Mouse (Mus musculus) hindbrain, embryonic 11.5 days (tissue): Measurements from ENCODE around the gene Tsku. TPM values are rescaled to one million over a fixed set of nuclear protein-coding genes. Genes with fewer than 3 reads are reported as not detected.

Experiments
- ATAC-seq: fragments of 200-750 bp; cut with Nextera tagmentation; 2 replicates; pipeline ENCODE4 v1.8.0; 2017; ENCODE audit warnings: mild to moderate bottlenecking, moderate TSS enrichment, moderate library complexity; ENCODE audit not compliant: low FRiP score
- DNase-seq: peaks from one replicate; pipeline ENCODE4 v3.0.0-alpha.2; 2015; ENCODE audit warnings: low spot score
- H3K27ac ChIP-seq: fragments of 300-500 bp; sonication (generic); 2 replicates; pipeline ENCODE4 v1.5.1; 2014; ENCODE audit warnings: mild to moderate bottlenecking, low read depth, low read length
- H3K27me3 ChIP-seq: fragments of 300-500 bp; sonication (generic); 2 replicates; pipeline ENCODE4 v1.6.1; 2014; ENCODE audit warnings: mild to moderate bottlenecking, low read length, moderate library complexity, mixed read lengths; ENCODE audit not compliant: control insufficient read depth, insufficient read depth
- H3K36me3 ChIP-seq: fragments of 300-500 bp; sonication (generic); 2 replicates; pipeline ENCODE4 v1.6.1; 2014; ENCODE audit warnings: mild to moderate bottlenecking, low read length, moderate library complexity, mixed read lengths; ENCODE audit not compliant: control insufficient read depth, insufficient read depth
- H3K4me1 ChIP-seq: fragments of 300-500 bp; sonication (generic); replicated peaks from 2 replicates; pipeline ENCODE4 v1.6.1; 2014; ENCODE audit warnings: low read length, mixed read lengths; ENCODE audit not compliant: control insufficient read depth, insufficient read depth
- H3K4me2 ChIP-seq: fragments of 300-500 bp; sonication (generic); replicated peaks from 2 replicates; pipeline ENCODE4 v1.6.1; 2014; ENCODE audit warnings: mild to moderate bottlenecking, low read depth, low read length
- H3K4me3 ChIP-seq: fragments of 300-500 bp; sonication (generic); 2 replicates; pipeline ENCODE4 v1.5.1; 2014; ENCODE audit warnings: low read depth, low read length
- H3K9ac ChIP-seq: fragments of 300-500 bp; sonication (generic); 2 replicates; pipeline ENCODE4 v1.6.1; 2014; ENCODE audit warnings: low read depth, low read length
- H3K9me3 ChIP-seq: fragments of 300-500 bp; sonication (generic); 2 replicates; pipeline ENCODE4 v1.6.1; 2016; ENCODE audit warnings: low read length; ENCODE audit not compliant: control insufficient read depth
- WGBS: fragments of 180-500 bp; shearing (Covaris S2); extraction: QIAGEN DNeasy Blood & Tissue Kit; methylation state at CpG from one replicate; pipeline ENCODE4 v1.1.7; 2014; 5-methylcytosine and 5-hydroxymethylcytosine counted together
- polyA plus RNA-seq: library from polyadenylated mRNA; unstranded; fragments of >200 nt; fragmentation: Nextera tagmentation; extraction: Ambion mirVana; gene quantifications from 2 replicates; pipeline ENCODE4 v1.2.1, GENCODE M21; 2014

Tsku gene
- polyA plus RNA-seq, 1 experiment from 2014 or later = 6.7 TPM

DNA sequence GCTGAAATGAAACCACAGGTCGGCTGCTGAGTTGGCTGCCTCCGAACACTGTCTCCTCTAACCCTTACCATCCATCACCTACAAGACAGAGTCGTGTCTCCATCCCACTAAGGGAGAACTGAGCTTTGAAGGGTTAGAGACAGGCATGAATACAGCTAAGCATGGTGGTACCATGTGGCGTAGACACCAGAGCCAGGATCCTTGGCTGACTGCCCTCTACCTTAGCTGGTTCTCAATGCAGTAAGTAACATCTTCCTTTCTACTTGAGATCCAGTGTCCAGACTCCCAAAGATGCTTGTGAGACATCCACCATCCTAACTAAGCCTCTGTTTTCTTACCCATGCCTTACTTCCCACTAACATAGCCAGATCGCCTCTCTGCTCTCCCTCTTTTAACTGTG lies 7.5 kb downstream of the Tsku start:
- H3K36me3 ChIP-seq = no peaks in the 10 kb centered on the region
- no peak overlapping the region for H3K9ac ChIP-seq
- no peak overlapping the region for H3K27ac ChIP-seq
- WGBS = 91% methylated on average over 5 of the region's 5 CpGs
- ATAC-seq = no peak
- no peak for DNase-seq
- H3K9me3 ChIP-seq = no peaks in the 10 kb centered on the region
- H3K4me3 ChIP-seq = no peak overlapping the region
- H3K4me1 ChIP-seq = peaks cover 16% of the 10 kb centered on the region
- no peaks in the 10 kb centered on the region for H3K27me3 ChIP-seq
- H3K4me2 ChIP-seq = no peak overlapping the region

DNA sequence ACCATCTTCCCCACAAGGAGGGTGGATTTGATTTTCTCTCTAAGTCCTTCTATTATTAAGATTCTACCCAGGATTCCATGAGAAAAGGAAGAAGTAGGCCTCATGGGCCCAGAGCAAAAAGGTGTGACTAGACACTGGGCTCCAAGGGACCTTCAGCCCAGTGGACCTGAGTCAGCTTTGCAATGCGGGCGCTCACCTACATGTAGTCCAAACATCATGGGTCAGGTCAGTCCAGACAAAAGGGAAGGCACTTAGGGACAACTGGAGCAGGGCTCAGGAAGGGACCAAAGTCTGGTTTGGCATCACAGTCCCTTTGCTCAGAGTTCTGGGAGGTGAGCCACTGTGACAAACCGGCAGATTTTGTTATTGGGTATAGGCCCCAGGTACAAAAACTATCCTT lies 9.6 kb downstream of the Tsku start:
- H3K4me2 ChIP-seq = no peak overlapping the region
- no peak overlapping the region for H3K27ac ChIP-seq
- ATAC-seq (no peak), DNase-seq (no peak)
- H3K4me3 ChIP-seq = no peak overlapping the region
- H3K4me1 ChIP-seq = peaks cover 14% of the 10 kb centered on the region
- no peaks in the 10 kb centered on the region for H3K36me3 ChIP-seq
- WGBS = 93% methylated on average over 3 of the region's 3 CpGs
- H3K27me3 ChIP-seq = no peaks in the 10 kb centered on the region
- H3K9me3 ChIP-seq = no peaks in the 10 kb centered on the region
- no peak overlapping the region for H3K9ac ChIP-seq

DNA sequence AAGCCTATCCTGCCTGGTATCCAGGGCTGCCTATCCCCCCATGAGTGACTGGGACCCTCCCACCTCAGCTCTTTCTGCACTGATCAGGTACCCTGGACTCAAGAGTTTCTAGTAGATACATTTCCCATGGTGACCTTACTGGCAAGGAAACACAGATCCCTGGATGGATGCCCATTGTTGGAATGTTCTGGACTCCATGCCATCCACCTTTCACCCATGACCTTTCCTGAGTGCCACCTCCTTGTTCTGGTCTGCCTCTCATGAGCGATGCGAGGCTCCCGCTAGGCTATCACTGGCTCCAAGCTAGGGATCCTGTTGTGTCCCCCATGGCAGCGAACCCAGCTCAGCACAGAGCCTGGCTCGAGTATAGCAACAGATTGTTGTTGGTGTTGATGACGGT lies 11.3 kb downstream of the Tsku start:
- Histone ChIP-seq H3K9ac (no peak overlapping the region), H3K4me3 (no peak overlapping the region), H3K27me3 (no peaks in the 10 kb centered on the region), H3K27ac (no peak overlapping the region), H3K4me2 (no peak overlapping the region), H3K4me1 (peaks cover under 1% of the 10 kb centered on the region; the same call in 1 of the 2 replicates), H3K9me3 (no peaks in the 10 kb centered on the region), H3K36me3 (no peaks in the 10 kb centered on the region)
- DNase-seq (no peak), ATAC-seq (no peak)
- WGBS = 96% methylated on average over 6 of the region's 6 CpGs

DNA sequence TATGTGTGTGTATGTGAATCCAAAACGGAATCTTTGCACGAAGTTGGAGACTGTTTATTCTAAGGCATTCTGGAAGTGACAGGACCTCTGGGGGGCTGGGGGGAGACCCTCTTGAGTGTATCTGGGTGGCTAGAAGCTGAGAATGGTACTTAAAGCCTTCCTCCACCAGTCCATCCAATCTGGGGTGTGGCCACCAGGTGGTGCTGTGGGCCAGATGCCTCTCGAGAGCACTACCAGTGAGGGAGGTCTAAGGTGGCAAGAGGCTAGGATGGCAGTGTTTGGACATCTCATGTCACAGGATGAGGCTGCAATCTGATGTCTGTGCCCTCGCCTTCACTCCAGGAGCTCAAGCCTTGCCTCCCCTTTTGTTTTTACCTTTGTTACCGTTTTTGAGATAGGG lies 12.0 kb downstream of the Tsku start:
- DNase-seq (peak; percentile 92), ATAC-seq (peak; percentile 40; the same call in 1 of the 2 replicates)
- H3K27ac ChIP-seq = no peak overlapping the region
- no peaks in the 10 kb centered on the region for H3K27me3 ChIP-seq
- no peaks in the 10 kb centered on the region for H3K36me3 ChIP-seq
- no peak overlapping the region for H3K4me3 ChIP-seq
- no peaks in the 10 kb centered on the region for H3K9me3 ChIP-seq
- 16% methylated on average over 5 of the region's 5 CpGs for WGBS
- no peaks in the 10 kb centered on the region for H3K4me1 ChIP-seq
- H3K4me2 ChIP-seq = no peak overlapping the region
- H3K9ac ChIP-seq = no peak overlapping the region

DNA sequence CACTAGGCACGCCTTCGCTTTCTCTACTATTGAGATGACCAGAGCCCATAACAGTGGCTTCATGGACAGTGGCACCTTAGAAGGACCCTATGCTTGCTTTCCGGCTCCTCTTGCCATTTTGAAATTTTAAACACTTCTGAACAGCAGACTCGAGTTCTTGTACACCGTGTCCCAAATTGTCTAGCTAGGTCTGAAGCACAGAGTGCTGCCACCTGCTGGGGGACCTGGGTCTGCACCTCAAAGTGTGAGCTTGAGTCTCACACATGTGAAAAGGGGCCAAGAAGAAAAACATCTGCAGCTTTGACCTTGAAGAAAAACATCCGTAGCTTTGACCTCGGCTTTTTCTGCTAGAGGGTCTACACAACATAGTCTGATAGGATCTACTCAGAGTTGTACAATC lies 13.1 kb downstream of the Tsku start:
- peak; percentile 74 for DNase-seq
- WGBS = 71% methylated on average over 7 of the region's 7 CpGs
- Histone ChIP-seq H3K9me3 (no peaks in the 10 kb centered on the region), H3K4me2 (no peak overlapping the region), H3K4me1 (no peaks in the 10 kb centered on the region), H3K36me3 (no peaks in the 10 kb centered on the region), H3K9ac (no peak overlapping the region), H3K27me3 (no peaks in the 10 kb centered on the region), H3K27ac (no peak overlapping the region), H3K4me3 (no peak overlapping the region)
- no peak for ATAC-seq

DNA sequence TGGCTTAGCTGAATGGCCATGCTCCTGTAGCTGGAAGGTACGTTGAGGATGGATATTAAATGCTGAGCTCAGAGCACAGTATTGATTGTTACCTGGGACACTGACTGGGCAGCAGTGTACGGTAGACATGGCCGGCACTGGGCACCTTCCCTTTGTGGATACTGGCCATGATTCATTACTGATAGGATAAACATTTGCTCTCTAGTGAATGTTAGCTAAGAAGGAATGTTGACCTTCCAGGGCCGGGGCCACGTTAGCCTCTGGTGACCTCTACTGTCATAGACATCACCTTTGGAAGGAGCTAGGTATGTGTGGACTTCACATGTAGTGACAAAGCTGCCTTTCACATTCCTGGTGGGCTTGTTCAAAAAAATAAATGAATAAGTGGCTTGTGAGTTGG lies 13.7 kb downstream of the Tsku start:
- H3K4me1 ChIP-seq = no peaks in the 10 kb centered on the region
- no peak overlapping the region for H3K27ac ChIP-seq
- H3K4me2 ChIP-seq = no peak overlapping the region
- no peaks in the 10 kb centered on the region for H3K36me3 ChIP-seq
- 82% methylated on average over 5 of the region's 5 CpGs for WGBS
- no peaks in the 10 kb centered on the region for H3K27me3 ChIP-seq
- H3K9me3 ChIP-seq = no peaks in the 10 kb centered on the region
- DNase-seq (no peak), ATAC-seq (no peak)
- H3K4me3 ChIP-seq = no peak overlapping the region
- H3K9ac ChIP-seq = no peak overlapping the region

DNA sequence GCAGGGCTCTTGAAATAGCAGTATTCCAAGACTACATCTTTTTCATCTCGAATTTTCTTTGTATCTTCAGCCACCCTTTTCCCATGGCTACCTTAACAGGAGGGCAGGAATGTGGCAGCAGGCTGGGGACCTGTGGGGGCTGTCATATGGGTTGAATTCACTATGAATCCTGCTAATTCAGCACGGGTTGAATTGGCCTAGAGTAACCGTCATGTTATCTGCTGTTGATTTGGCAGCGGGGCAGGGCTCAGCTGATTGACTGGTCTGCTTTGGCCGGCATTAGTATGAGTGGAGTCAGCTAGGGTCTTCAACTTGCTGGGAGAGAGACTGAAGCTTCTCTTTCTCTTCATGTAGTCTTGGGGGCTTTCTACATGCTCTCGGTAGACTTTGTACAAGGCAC lies 16.1 kb downstream of the Tsku start:
- WGBS = 66% methylated on average over 6 of the region's 6 CpGs
- no peaks in the 10 kb centered on the region for H3K27me3 ChIP-seq
- no peak for ATAC-seq
- H3K4me1 ChIP-seq = no peaks in the 10 kb centered on the region
- no peak overlapping the region for H3K4me3 ChIP-seq
- H3K36me3 ChIP-seq = no peaks in the 10 kb centered on the region
- no peaks in the 10 kb centered on the region for H3K9me3 ChIP-seq
- H3K4me2 ChIP-seq = no peak overlapping the region
- no peak overlapping the region for H3K9ac ChIP-seq
- no peak overlapping the region for H3K27ac ChIP-seq
- DNase-seq = no peak

DNA sequence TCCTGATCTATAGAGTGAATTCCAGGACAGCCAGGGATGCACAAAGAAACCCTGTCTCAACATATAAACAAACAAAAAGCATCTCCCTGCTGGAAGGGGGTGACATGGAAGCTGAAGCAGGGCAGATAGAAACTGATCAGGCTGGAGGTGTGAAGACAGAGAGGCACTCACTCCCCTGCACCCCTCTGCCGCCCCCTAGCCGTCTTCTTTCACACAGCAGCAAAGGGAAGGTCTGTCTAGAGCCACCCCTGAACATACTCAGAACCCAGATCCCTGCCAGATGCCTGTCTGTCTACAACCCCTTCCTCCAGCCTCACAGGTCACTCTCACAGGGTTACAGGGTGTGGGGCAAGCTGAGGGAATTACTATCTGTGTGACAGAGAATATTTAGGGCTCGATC lies 16.8 kb downstream of the Tsku start:
- Histone ChIP-seq H3K4me3 (no peak overlapping the region), H3K9ac (no peak overlapping the region), H3K9me3 (no peaks in the 10 kb centered on the region), H3K4me1 (no peaks in the 10 kb centered on the region), H3K27ac (no peak overlapping the region), H3K4me2 (no peak overlapping the region), H3K27me3 (no peaks in the 10 kb centered on the region), H3K36me3 (no peaks in the 10 kb centered on the region)
- DNase-seq (peak; percentile 52), ATAC-seq (no peak)
- WGBS = 23% methylated on average over 3 of the region's 3 CpGs

DNA sequence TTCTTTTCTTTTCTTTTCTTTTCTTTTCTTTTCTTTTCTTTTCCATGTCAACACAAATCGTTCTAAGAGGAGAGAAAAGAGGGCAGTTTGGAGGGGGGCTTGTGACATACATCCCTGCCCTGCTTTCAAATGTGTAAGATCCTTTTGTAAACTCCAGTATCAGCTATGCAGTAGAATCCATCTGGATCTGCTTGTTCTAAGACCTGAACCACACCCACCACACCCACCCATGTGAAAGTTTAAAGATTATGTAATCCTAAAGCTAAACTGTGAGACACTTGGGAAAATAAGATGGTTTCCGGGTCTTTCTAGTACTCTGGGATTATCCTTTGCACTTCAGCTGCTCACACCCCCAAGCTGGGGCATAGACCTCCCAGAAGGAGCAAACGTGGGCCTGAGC lies 18.9 kb downstream of the Tsku start:
- Histone ChIP-seq H3K4me2 (no peak overlapping the region), H3K9ac (no peak overlapping the region), H3K27ac (no peak overlapping the region), H3K4me3 (no peak overlapping the region), H3K36me3 (no peaks in the 10 kb centered on the region), H3K27me3 (no peaks in the 10 kb centered on the region), H3K4me1 (no peaks in the 10 kb centered on the region), H3K9me3 (no peaks in the 10 kb centered on the region)
- WGBS = 49% methylated on average over 3 of the region's 3 CpGs
- ATAC-seq = no peak
- no peak for DNase-seq
